Mouse (Mus musculus): ENCODE data around the gene Bahcc1. TPM values are rescaled to one million over a fixed set of nuclear protein-coding genes. Genes with fewer than 3 reads are reported as not detected.

Bahcc1 gene
- polyA plus RNA-seq, 1 experiment from 2014 or later = 9.7 TPM

DNA sequence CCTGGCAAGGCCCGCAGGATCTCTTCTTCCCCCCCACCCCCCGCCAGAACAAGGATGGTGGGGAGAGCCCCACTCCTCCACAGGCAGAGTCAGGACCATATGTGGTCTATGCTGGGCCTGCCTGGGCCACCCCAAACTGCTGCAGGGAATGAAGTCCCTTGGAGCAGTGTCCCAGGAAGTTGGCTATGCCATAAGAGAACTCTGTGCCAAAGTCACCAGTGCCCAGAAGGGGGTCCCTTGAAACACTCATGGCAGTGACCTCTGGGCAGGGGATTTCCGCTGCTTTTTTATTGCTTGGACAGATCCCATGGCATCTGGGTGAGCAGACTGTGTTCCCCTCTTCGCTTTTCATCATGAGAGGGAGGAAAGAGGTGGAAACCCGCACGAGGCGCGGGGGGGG lies 22.8 kb downstream of the Bahcc1 start:
- Histone ChIP-seq H3K27ac (ENCODE audit: low read length) (no peak overlapping the region), H3K9ac (ENCODE audit: low read depth, low read length) (no peak overlapping the region), H3K4me1 (ENCODE audit: control insufficient read depth, insufficient read depth, low read length) (peaks cover 66% of the 10 kb centered on the region), H3K4me2 (ENCODE audit: low read length) (no peak overlapping the region), H3K4me3 (ENCODE audit: low read depth, low read length) (no peak overlapping the region), H3K36me3 (ENCODE audit: control insufficient read depth, insufficient read depth, low read length) (no peaks in the 10 kb centered on the region), H3K9me3 (replicated peaks; ENCODE audit: control insufficient read depth, low read length, poor library complexity, severe bottlenecking) (no peaks in the 10 kb centered on the region), H3K27me3 (ENCODE audit: control insufficient read depth, insufficient read depth, low read depth, low read length) (no peaks in the 10 kb centered on the region)
- WGBS = 49% methylated on average over 7 of the region's 8 CpGs
- no peak for ATAC-seq

DNA sequence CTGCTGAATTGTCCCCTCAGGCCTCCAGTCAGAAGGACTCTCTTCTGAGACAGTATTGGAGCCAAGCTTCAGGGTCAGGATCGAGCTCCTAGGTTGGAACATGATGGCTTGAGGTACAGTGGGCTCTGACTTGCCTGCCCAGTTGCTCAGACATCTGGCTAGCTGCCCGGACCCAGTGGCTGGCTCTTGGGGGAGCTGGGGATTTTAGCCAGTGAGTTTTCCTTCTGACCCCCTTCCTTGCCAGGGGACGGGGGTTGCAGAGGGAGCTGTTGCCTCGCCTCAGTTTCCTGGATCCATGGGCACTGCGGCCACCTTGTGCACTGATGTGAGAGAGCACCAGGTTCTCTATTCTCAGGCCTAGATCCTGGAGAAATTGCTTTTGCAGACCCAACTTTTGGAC lies 23.4 kb downstream of the Bahcc1 start:
- no peaks in the 10 kb centered on the region for H3K27me3 ChIP-seq (ENCODE audit: control insufficient read depth, insufficient read depth, low read depth, low read length)
- no peak overlapping the region for H3K4me3 ChIP-seq (ENCODE audit: low read depth, low read length)
- 61% methylated on average over 5 of the region's 5 CpGs for WGBS
- no peak overlapping the region for H3K9ac ChIP-seq (ENCODE audit: low read depth, low read length)
- peaks cover 72% of the 10 kb centered on the region for H3K4me1 ChIP-seq (ENCODE audit: control insufficient read depth, insufficient read depth, low read length)
- no peaks in the 10 kb centered on the region for H3K36me3 ChIP-seq (ENCODE audit: control insufficient read depth, insufficient read depth, low read length)
- no peak overlapping the region for H3K4me2 ChIP-seq (ENCODE audit: low read length)
- no peak for ATAC-seq
- H3K9me3 ChIP-seq (replicated peaks; ENCODE audit: control insufficient read depth, low read length, poor library complexity, severe bottlenecking) = no peaks in the 10 kb centered on the region
- no peak overlapping the region for H3K27ac ChIP-seq (ENCODE audit: low read length)

DNA sequence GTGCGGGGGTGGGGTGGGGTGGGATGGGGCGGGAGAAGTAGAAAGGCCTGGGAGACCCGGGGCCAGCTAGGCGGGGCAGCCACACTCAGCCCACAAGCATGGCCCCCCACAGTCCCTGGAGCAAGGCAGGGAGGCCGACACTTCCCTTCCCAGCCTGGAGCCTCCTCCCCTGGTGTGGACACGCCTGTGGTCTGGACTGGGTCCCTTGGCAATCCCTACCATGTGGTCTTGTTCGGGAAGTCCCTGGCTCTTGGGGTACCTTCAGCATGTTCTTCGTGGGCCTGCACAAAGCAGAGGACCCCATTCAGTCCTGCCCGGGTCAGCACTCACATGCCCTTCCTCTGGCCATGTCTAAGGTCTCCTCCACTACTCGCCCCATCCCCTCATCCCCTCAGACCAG lies 23.8 kb downstream of the Bahcc1 start:
- WGBS = 59% methylated on average over 10 of the region's 10 CpGs

DNA sequence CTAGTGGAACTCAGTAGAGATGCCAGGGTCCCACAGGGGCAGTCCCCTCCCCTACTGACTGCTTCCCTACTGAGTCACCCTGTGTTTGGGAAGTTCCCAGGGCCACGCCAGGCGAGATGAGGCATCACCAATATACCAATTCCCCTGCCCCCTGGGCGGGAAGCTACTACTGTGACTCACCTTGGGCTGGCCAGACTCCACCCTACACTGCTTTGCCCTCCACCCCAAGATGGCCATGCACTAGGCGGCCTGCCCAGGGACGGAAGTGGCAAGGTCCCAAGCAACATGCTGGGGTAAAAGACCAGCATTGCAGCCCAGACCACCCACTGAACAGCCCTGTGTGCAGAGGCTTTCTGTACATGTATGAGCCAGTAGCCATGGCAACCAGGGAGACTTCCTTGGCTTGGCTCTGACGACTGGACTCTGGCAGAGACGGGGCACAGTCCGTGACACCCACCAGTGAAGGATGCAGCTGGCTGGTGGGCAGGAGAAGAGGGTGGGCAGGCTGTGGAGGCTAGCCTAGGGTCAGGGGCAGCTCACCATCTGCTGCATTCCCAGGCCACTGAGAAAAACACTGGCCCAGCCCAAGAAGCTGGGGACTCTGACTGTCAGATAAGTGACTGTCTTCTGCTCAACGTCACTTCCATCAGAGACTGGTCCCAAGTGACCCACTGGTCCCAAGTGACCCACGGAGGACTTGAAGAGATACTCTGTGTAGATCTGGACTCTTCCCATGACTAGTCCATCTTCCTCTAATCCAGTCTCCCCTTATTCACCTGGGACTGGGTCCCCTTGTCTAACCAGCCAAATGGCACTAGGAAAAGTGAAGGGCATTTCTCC lies 24.5 kb downstream of the Bahcc1 start:
- no peak overlapping the region for H3K9ac ChIP-seq (ENCODE audit: low read depth, low read length)
- peaks cover 75% of the 10 kb centered on the region for H3K4me1 ChIP-seq (ENCODE audit: control insufficient read depth, insufficient read depth, low read length)
- H3K9me3 ChIP-seq (replicated peaks; ENCODE audit: control insufficient read depth, low read length, poor library complexity, severe bottlenecking) = no peaks in the 10 kb centered on the region
- H3K27ac ChIP-seq (ENCODE audit: low read length) = no peak overlapping the region
- no peaks in the 10 kb centered on the region for H3K36me3 ChIP-seq (ENCODE audit: control insufficient read depth, insufficient read depth, low read length)
- WGBS = 49% methylated on average over 10 of the region's 10 CpGs
- no peaks in the 10 kb centered on the region for H3K27me3 ChIP-seq (ENCODE audit: control insufficient read depth, insufficient read depth, low read depth, low read length)
- no peak overlapping the region for H3K4me3 ChIP-seq (ENCODE audit: low read depth, low read length)
- ATAC-seq = no peak
- no peak overlapping the region for H3K4me2 ChIP-seq (ENCODE audit: low read length)

More for the DNA sequence above, 23.8 kb downstream of the Bahcc1 start:
- Histone ChIP-seq H3K27me3 (ENCODE audit: control insufficient read depth, insufficient read depth, low read depth, low read length) (no peaks in the 10 kb centered on the region), H3K36me3 (ENCODE audit: control insufficient read depth, insufficient read depth, low read length) (no peaks in the 10 kb centered on the region), H3K9ac (ENCODE audit: low read depth, low read length) (no peak overlapping the region), H3K27ac (ENCODE audit: low read length) (no peak overlapping the region), H3K4me3 (ENCODE audit: low read depth, low read length) (no peak overlapping the region), H3K4me1 (ENCODE audit: control insufficient read depth, insufficient read depth, low read length) (peaks cover 75% of the 10 kb centered on the region), H3K4me2 (ENCODE audit: low read length) (no peak overlapping the region), H3K9me3 (replicated peaks; ENCODE audit: control insufficient read depth, low read length, poor library complexity, severe bottlenecking) (no peaks in the 10 kb centered on the region)
- no peak for ATAC-seq

DNA sequence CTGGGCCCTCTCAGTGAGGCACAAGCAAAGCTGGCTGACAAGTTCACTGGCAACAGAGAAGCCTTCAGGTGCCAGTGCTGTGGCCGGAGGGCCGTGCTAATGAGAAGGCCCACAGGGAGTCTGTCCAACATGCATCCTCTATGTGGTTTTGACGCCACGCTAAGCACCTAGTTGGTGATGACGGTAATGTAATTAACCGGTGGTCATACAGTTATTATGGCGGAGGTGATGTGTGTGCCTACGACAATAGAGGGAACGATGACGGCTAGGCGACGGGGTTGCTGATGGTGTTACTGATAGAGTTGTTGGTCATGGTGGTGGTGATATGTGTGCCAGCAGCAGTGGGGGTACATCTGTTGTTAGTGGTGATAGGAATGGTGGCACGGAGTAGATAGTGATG lies 25.2 kb downstream of the Bahcc1 start:
- H3K4me3 ChIP-seq (ENCODE audit: low read depth, low read length) = no peak overlapping the region
- H3K9ac ChIP-seq (ENCODE audit: low read depth, low read length) = no peak overlapping the region
- no peak for ATAC-seq
- no peaks in the 10 kb centered on the region for H3K27me3 ChIP-seq (ENCODE audit: control insufficient read depth, insufficient read depth, low read depth, low read length)
- no peaks in the 10 kb centered on the region for H3K9me3 ChIP-seq (replicated peaks; ENCODE audit: control insufficient read depth, low read length, poor library complexity, severe bottlenecking)
- H3K27ac ChIP-seq (ENCODE audit: low read length) = no peak overlapping the region
- 95% methylated on average over 13 of the region's 13 CpGs for WGBS
- H3K4me1 ChIP-seq (ENCODE audit: control insufficient read depth, insufficient read depth, low read length) = peaks cover 76% of the 10 kb centered on the region
- no peaks in the 10 kb centered on the region for H3K36me3 ChIP-seq (ENCODE audit: control insufficient read depth, insufficient read depth, low read length)
- H3K4me2 ChIP-seq (ENCODE audit: low read length) = no peak overlapping the region

DNA sequence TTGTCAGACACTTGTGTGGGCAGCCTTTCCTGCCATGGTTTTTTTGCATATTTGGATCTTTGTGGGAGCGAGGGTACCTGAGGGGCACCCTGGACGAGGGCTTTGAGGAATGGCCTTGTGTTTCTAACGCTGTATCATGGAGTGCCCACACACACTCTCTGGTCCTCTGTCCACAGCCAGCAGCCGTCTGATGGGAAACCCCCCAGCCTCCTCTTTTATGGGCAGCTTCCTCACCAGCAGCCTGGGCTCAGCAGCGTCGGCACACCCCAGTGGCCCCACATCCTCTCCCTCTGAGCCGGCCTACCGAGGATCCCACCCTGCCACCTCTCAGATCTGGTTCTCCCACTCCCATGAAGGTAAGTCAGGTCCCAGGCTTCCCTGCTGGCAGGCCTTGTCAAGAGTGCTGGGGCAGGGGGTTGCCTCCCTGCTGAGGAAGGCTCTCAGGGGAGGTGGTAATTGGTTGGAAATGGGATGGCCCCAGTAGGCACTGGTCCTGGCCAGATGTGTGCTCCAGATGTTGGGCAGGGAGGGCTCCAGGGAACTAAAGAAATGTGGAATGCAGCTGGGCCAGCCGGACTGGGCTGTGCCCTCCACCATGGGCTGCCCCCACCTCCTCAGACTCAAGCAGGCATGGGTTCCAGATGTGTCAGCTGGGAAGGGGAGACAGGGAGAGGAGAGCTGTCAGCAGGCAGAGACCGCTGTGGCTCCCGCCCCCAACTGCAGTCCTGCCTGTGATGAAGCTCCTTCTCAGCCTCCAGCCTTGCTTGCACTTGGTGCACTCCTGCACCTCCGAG lies 26.3 kb downstream of the Bahcc1 start:
- Histone ChIP-seq H3K27ac (ENCODE audit: low read length) (no peak overlapping the region), H3K4me2 (ENCODE audit: low read length) (no peak overlapping the region), H3K27me3 (ENCODE audit: control insufficient read depth, insufficient read depth, low read depth, low read length) (no peaks in the 10 kb centered on the region), H3K9me3 (replicated peaks; ENCODE audit: control insufficient read depth, low read length, poor library complexity, severe bottlenecking) (no peaks in the 10 kb centered on the region), H3K4me3 (ENCODE audit: low read depth, low read length) (no peak overlapping the region), H3K4me1 (ENCODE audit: control insufficient read depth, insufficient read depth, low read length) (peaks cover 73% of the 10 kb centered on the region), H3K9ac (ENCODE audit: low read depth, low read length) (no peak overlapping the region), H3K36me3 (ENCODE audit: control insufficient read depth, insufficient read depth, low read length) (no peaks in the 10 kb centered on the region)
- WGBS = 58% methylated on average over 12 of the region's 12 CpGs
- ATAC-seq = no peak

DNA sequence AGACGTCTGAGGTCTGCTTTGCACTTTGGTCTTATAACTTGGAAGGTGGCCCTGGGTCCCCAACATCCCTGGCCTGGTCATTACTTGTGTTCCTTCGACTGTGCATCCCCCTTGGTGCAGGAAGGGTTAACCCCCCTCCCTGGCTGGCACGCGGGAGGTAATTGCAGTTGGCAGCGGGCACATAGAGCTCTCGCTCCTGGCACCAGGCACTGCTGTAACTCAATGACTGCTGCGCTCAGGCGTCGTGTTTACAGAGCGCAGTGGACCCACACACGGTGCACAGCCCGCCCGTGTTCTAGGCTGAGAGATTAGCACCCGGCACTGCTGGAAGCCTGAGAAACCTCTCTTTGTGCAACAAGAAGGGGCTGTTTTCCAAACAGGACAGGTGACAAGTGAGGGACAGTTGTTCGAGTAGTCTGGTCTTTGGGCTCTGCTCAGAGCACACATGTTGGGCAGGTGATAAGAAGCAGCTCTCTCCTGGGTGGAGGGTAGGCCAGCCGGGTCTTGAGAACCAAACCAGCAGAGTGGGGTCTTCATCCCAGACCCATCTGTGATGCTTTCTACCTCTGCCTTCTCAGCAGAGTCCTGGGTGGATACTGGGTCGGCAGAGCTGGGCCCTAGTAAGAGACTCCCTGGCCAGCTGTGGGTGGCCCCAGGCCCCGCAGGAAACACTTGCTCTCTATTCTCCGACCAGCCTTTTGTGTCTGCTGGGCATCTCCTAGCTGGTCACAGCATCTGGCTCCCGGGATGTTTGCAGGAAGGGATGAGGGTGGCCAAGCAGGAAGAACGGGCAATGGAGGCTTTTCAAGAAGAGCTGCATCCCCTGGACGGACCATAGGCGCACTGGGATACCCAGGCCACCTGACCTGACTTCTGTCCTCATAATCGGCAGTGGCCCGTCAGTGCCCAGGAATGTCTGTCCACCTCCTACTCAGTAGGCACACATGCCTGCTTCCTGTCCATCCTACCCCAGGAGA lies 27.3 kb downstream of the Bahcc1 start:
- Histone ChIP-seq H3K4me1 (ENCODE audit: control insufficient read depth, insufficient read depth, low read length) (peaks cover 67% of the 10 kb centered on the region), H3K4me3 (ENCODE audit: low read depth, low read length) (no peak overlapping the region), H3K9ac (ENCODE audit: low read depth, low read length) (no peak overlapping the region), H3K27ac (ENCODE audit: low read length) (0 out of 2 replicates have a peak overlapping the region, but pooled peaks have one; percentile 10), H3K4me2 (ENCODE audit: low read length) (no peak overlapping the region), H3K36me3 (ENCODE audit: control insufficient read depth, insufficient read depth, low read length) (no peaks in the 10 kb centered on the region), H3K27me3 (ENCODE audit: control insufficient read depth, insufficient read depth, low read depth, low read length) (no peaks in the 10 kb centered on the region), H3K9me3 (replicated peaks; ENCODE audit: control insufficient read depth, low read length, poor library complexity, severe bottlenecking) (no peaks in the 10 kb centered on the region)
- 53% methylated on average over 25 of the region's 25 CpGs for WGBS
- no peak for ATAC-seq

DNA sequence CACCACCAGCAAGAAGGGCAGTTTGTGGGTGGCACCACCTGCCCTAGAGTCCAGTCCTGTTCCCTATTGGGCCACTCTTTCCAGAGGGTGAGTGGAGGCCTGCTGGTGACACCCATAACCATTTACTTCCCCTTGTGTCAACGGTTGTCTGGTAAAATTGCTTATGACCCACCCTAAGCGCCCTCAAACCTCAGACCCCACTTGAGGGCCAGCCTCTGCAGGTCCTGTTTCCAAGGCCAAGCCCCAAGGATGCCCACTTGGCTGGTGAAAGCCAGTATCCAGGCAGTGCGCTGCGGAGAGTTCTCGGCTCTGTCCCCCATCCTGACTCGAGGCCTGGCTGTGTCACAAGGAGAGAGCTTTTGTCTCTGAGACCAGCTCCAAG lies 28.0 kb downstream of the Bahcc1 start:
- Histone ChIP-seq H3K36me3 (ENCODE audit: control insufficient read depth, insufficient read depth, low read length) (no peaks in the 10 kb centered on the region), H3K9me3 (replicated peaks; ENCODE audit: control insufficient read depth, low read length, poor library complexity, severe bottlenecking) (no peaks in the 10 kb centered on the region), H3K9ac (ENCODE audit: low read depth, low read length) (no peak overlapping the region), H3K4me2 (ENCODE audit: low read length) (no peak overlapping the region), H3K4me3 (ENCODE audit: low read depth, low read length) (no peak overlapping the region), H3K27ac (ENCODE audit: low read length) (0 out of 2 replicates have a peak overlapping the region, but pooled peaks have one; percentile 10), H3K27me3 (ENCODE audit: control insufficient read depth, insufficient read depth, low read depth, low read length) (no peaks in the 10 kb centered on the region), H3K4me1 (ENCODE audit: control insufficient read depth, insufficient read depth, low read length) (peaks cover 62% of the 10 kb centered on the region)
- ATAC-seq = no peak
- 72% methylated on average over 6 of the region's 6 CpGs for WGBS

Data from midbrain, embryonic 16.5 days (tissue).